Mouse (Mus musculus) brown adipose tissue, adult 24 weeks (tissue): ENCODE results near the gene Nucks1. TPM values are rescaled to one million over a fixed set of nuclear protein-coding genes. Genes with fewer than 3 reads are reported as not detected.
"Not testable (repeated sequence)": the region's sequence is repeated elsewhere in the genome, so short reads cannot be mapped to it uniquely, and the experiment has no call there.

ENCODE experiments used
- H3K27ac ChIP-seq: fragments of 200-500 bp; replicated peaks from 2 replicates; pipeline ENCODE4 v1.5.1; 2012; ENCODE audit warnings: low read depth, mild to moderate bottlenecking, low read length
- H3K4me1 ChIP-seq: fragments of 200-500 bp; 2 replicates; pipeline ENCODE4 v1.6.1; 2012; ENCODE audit warnings: low read length, mixed read lengths; ENCODE audit not compliant: control insufficient read depth, insufficient read depth, insufficient read length
- H3K4me3 ChIP-seq: fragments of 200-500 bp; 2 replicates; pipeline ENCODE4 v1.5.1; 2012; ENCODE audit warnings: low read depth, mild to moderate bottlenecking, low read length, moderate library complexity; ENCODE audit not compliant: insufficient read depth
- polyA plus RNA-seq: library from polyadenylated mRNA; stranded (reverse); fragments of >200 nt; gene quantifications from 2 replicates; pipeline ENCODE4 v1.2.4, GENCODE M21; 2012; ENCODE audit not compliant: missing spikeins, insufficient read depth, insufficient read length

Gene Nucks1
- polyA plus RNA-seq, 1 experiment, result 44.2 TPM

GRCm38 (mm10) chr1:131903251-131903650, 7.1 kb upstream of the Nucks1 start:
- no peaks in the 10 kb centered on the region for H3K4me1 ChIP-seq
- no peak overlapping the region for H3K4me3 ChIP-seq
- H3K27ac ChIP-seq, result no peak overlapping the region

GRCm38 (mm10) chr1:131905497-131905896, 4.8 kb upstream of the Nucks1 start:
- Histone ChIP-seq H3K4me1 (no peaks in the 10 kb centered on the region), H3K27ac (no peak overlapping the region), H3K4me3 (no peak overlapping the region)

DNA sequence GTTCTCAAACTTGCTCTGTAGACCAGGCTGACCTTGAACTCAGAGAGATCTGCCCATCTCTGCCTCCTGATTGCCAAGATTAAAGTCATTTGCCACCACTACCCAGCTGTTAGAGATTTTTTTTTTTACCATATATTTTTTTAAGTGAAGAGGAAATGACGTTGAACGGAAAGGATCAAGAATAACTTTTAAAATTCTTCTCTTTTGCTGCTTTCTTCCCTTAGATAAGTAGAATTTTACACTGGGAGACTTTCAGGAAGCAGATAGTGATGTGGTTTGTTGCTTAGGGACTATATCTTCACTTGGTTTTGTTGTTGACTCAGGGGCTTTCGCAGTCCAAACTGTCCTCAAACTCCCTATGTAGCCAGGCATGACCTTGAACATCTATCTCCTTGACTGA, 1.9 kb upstream of the Nucks1 start:
- Histone ChIP-seq H3K27ac (no peak overlapping the region), H3K4me3 (no peak overlapping the region), H3K4me1 (no peaks in the 10 kb centered on the region; the same call in none of the 2 replicates)

- H3K4me1 ChIP-seq, H3K4me3 ChIP-seq, H3K27ac ChIP-seq: not testable (repeated sequence)
Observed at GRCm38 (mm10) chr1:131909236-131909635, 1.1 kb upstream of the Nucks1 start.

- Histone ChIP-seq H3K4me3 (peak overlapping the region; percentile 98), H3K4me1 (no peaks in the 10 kb centered on the region; the same call in none of the 2 replicates), H3K27ac (peak overlapping the region; percentile 81)
Observed at GRCm38 (mm10) chr1:131910674-131911558, 582 bp downstream of the Nucks1 start.

- Histone ChIP-seq H3K4me3 (no peak overlapping the region), H3K4me1 (no peaks in the 10 kb centered on the region; the same call in 1 of the 2 replicates), H3K27ac (no peak overlapping the region)
Observed at GRCm38 (mm10) chr1:131917634-131918033, 7.3 kb downstream of the Nucks1 start.

DNA sequence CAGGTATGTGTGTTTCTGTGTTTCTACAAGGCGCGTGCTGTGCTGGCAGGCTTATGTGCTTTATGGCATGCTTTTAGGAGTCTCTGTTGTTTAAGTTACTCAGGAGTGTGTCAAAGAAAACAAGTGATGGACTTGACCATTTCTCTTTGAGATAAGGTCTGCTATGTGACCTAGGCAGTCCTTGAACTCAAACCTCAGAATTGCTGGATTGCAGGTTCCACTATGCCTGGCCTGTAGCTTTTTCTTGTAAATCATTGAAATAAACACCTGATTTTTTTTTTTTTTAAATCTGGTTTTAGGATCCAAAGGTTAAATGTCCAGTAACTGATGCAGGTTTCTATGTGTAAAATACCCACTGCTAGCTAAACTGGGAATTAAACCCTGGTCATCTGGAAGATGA, 8.7 kb downstream of the Nucks1 start:
- Histone ChIP-seq H3K27ac (no peak overlapping the region), H3K4me1 (no peaks in the 10 kb centered on the region; the same call in 1 of the 2 replicates), H3K4me3 (no peak overlapping the region)

- Histone ChIP-seq H3K4me3 (no peak overlapping the region), H3K27ac (no peak overlapping the region), H3K4me1 (no peaks in the 10 kb centered on the region)
Observed at GRCm38 (mm10) chr1:131922100-131922499, 11.8 kb downstream of the Nucks1 start.

- Histone ChIP-seq H3K4me3 (no peak overlapping the region), H3K27ac (no peak overlapping the region), H3K4me1 (no peaks in the 10 kb centered on the region)
Observed at GRCm38 (mm10) chr1:131933471-131933870, 23.1 kb downstream of the Nucks1 start.

DNA sequence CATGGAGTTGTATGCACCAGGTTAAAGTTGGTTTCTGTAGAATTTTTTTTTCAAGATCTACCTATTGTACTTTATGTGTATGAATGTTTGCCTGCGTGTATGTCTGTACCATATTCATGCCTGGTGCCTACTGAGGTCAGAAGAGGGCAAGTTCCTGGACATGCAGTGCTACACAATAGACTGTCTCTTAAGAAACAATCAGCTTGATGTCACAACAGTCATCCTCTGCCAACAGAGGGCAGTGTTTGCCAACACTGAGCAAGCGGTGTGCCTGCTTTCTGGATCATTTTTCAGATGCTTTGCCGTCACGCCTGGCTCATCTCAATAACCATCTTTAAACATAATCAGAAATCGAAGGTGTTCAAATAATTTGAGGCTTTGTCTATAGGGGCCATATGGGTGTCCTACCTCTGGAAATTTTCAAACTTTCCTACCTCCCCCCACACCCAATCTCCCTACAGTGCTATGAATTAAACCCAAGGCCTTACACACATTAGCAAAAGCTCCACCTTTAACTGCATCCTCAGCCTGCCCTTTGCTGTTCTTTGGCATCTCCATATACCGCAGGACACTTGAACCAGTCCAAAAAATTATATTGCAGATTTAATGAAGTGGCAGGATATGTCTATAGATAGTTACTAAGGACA, 27.4 kb downstream of the Nucks1 start:
- no peak overlapping the region for H3K27ac ChIP-seq
- no peaks in the 10 kb centered on the region for H3K4me1 ChIP-seq
- no peak overlapping the region for H3K4me3 ChIP-seq

DNA sequence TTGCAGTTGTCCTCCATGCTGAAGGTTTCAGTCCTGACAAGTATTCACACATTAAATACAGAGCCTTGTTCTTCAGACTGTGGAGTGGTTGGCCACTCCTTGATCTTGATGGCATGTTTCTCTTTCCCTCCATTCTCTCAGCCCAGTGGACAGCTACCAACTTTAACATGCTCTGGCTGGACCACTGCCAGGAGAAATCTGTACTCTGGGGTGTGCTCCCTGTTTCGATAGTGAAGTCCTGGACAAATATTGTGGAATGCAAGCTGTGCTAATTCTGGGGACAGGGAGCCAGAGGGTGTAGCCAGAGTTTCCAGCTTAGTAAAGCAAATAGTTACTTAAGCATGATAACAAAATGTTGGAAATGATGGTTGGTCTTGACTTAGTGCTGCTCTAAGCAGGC, 28.5 kb downstream of the Nucks1 start:
- Histone ChIP-seq H3K4me1 (no peaks in the 10 kb centered on the region), H3K27ac (no peak overlapping the region), H3K4me3 (no peak overlapping the region)

GRCm38 (mm10) chr1:131940711-131941244, 30.4 kb downstream of the Nucks1 start:
- Histone ChIP-seq H3K4me3 (no peak overlapping the region), H3K27ac (no peak overlapping the region), H3K4me1 (no peaks in the 10 kb centered on the region)

DNA sequence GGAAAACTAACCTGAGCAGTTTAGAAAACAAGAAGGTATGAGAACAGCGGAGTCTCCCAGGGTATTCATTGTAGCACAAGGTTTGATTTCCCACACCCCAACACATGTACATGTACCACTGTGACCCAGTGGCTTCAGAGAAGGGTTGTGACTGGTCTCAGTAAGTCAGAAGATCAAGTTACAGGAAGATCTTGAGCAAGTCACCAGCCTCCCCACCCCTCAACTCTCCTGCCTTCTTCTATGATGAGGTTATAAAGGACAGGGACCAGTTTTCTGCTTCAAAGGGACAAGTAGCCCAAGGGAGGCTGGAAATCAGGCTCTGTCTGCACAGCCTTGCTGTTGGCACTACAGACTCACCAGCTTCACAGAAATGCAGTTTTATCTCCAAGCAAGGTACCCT, 31.2 kb downstream of the Nucks1 start:
- H3K4me1 ChIP-seq, result no peaks in the 10 kb centered on the region
- H3K4me3 ChIP-seq, result no peak overlapping the region
- no peak overlapping the region for H3K27ac ChIP-seq

GRCm38 (mm10) chr1:131942621-131943590, 32.6 kb downstream of the Nucks1 start:
- H3K27ac ChIP-seq, result no peak overlapping the region; the same call in 1 of the 2 replicates
- H3K4me3 ChIP-seq, result no peak overlapping the region
- no peaks in the 10 kb centered on the region for H3K4me1 ChIP-seq
